Mouse (Mus musculus) frontal cortex, postnatal 14 days (tissue): ENCODE results near the gene Zzz3.

Source experiments
- DNase-seq, 2 experiments: peaks; one replicate each; pipeline ENCODE4 v3.0.0; 2022; ENCODE audit warnings: low spot score in 2 of 2

Zzz3 gene

GRCm38 (mm10) chr3:152495415-152495898 is 100.2 kb downstream of the Zzz3 start:
- DNase-seq: no peak

- no peak for DNase-seq
Observed at GRCm38 (mm10) chr3:152497084-152497483, 101.8 kb downstream of the Zzz3 start.

DNA sequence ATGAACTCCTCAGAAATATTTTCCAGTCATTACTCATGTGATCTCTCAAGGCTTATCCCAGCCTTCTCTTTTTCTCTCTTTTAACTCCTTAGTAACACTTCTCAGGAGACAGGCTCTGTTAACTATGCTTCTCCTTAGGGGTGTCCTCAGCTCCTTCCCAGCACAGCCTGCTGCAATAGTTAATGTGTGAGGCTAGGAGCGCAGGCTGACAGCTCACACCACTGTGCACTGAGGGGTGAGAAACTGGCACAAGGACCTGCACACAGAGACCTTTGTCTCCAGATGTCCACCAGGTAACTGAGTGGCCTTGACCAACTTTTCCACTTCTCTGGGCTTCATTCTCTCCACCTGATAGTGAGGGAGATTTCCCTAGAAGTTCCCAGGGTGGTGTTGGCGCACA is 102.6 kb downstream of the Zzz3 start:
- DNase-seq: no peak

DNA sequence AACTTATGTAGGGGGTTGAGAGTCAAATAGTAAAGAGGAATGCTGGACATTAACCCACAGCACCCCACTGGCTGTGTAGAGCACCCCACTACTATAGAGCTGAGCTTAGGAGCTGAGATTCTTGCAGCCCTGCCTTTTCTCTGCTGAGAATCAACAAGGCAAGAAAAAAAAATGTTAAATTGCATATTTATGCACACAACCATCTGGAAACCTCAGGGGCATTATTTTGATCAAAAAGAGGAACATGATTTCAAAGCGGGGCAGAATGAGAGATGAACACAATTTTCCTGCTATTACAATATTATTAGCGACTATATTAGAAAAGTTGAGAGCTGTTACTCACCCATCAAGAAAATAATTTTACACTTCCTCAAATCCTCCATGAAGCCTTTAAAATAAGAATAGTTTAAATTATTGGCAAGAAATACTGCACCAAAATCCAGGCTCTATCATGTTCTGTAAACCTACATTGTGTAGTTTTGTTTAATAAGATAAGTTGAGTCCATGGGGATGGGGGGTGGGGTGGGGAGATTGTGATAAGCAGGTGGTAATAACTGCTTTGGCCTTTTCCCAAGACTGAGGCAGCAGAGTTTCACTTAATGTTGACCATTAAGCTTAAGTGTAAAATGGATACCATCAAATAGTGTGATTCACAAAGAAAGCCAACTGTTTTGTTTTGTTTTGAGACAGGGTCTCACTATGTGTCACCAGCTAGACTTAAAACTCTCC is 103.9 kb downstream of the Zzz3 start:
- DNase-seq: no peak

- DNase-seq: no peak
Observed at GRCm38 (mm10) chr3:152507900-152508299, 112.6 kb downstream of the Zzz3 start.

GRCm38 (mm10) chr3:152508419-152508993 is 113.2 kb downstream of the Zzz3 start:
- no peak for DNase-seq

DNA sequence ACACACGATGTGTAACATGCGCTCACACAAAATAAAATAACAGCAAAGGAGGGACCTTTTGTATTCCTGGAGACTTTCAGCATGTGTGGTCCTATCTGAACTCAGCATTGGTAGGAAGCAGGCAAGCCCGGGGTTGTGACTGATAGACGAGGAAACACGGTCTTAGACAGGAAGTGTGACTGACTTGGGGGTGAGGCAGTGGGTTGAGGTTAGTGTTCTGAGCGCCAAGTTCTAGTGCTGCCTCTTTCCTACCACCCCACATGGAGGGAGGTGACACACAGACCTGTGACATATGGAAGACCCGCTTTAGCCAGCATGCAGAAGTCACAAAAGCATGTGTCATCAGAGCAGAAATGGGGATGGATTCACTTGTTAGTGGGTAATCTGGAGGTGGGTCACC is 114.0 kb downstream of the Zzz3 start:
- DNase-seq: no peak
